Mouse (Mus musculus): ENCODE data around the gene Ifrd2.

Ifrd2 gene

GRCm38 (mm10) chr9:107637070-107637469, 49.6 kb downstream of the Ifrd2 start:
- no peak for DNase-seq (ENCODE audit: low read depth, low spot score)

- no peak for DNase-seq (ENCODE audit: low read depth, low spot score)
Observed at GRCm38 (mm10) chr9:107640257-107640772, 52.9 kb downstream of the Ifrd2 start.

GRCm38 (mm10) chr9:107641666-107642065, 54.2 kb downstream of the Ifrd2 start:
- DNase-seq (ENCODE audit: low read depth, low spot score) = no peak
